Mouse (Mus musculus) stomach, embryonic 14.5 days (tissue): Measurements from ENCODE around the gene Rab15. TPM values are rescaled to one million over a fixed set of nuclear protein-coding genes. Genes with fewer than 3 reads are reported as not detected.

Source experiments
- ATAC-seq: fragments of 200-750 bp; cut with Nextera tagmentation; 2 replicates; pipeline ENCODE4 v1.8.0; 2017; ENCODE audit warnings: low read depth, moderate TSS enrichment; ENCODE audit not compliant: insufficient number of reproducible peaks, insufficient read depth, low FRiP score
- H3K27ac ChIP-seq: fragments of 300-500 bp; sonication (generic); 2 replicates; pipeline ENCODE4 v1.5.1; 2014; ENCODE audit warnings: mild to moderate bottlenecking, low read length, moderate library complexity, mixed read lengths
- H3K27me3 ChIP-seq: fragments of 300-500 bp; sonication (generic); 2 replicates; pipeline ENCODE4 v1.6.1; 2014; ENCODE audit warnings: low read length, control low read depth, mixed read lengths; ENCODE audit not compliant: control insufficient read depth, insufficient read depth
- H3K36me3 ChIP-seq: fragments of 300-500 bp; sonication (generic); 2 replicates; pipeline ENCODE4 v1.6.1; 2014; ENCODE audit warnings: mild to moderate bottlenecking, control low read depth, low read length, moderate library complexity, mixed read lengths; ENCODE audit not compliant: control insufficient read depth, insufficient read depth
- H3K4me1 ChIP-seq: fragments of 300-500 bp; sonication (generic); 2 replicates; pipeline ENCODE4 v1.6.1; 2014; ENCODE audit warnings: low read length, control low read depth, mixed read lengths; ENCODE audit not compliant: control insufficient read depth, insufficient read depth
- H3K4me2 ChIP-seq: fragments of 300-500 bp; sonication (generic); replicated peaks from 2 replicates; pipeline ENCODE4 v1.6.1; 2014; ENCODE audit warnings: low read depth, low read length, control low read depth
- H3K4me3 ChIP-seq: fragments of 300-500 bp; sonication (generic); 2 replicates; pipeline ENCODE4 v1.5.1; 2014; ENCODE audit warnings: low read depth, low read length, control low read depth
- H3K9ac ChIP-seq: fragments of 300-500 bp; sonication (generic); replicated peaks from 2 replicates; pipeline ENCODE4 v1.6.1; 2014; ENCODE audit warnings: low read depth, mild to moderate bottlenecking, control low read depth, low read length, moderate library complexity, mixed read lengths
- H3K9me3 ChIP-seq: fragments of 300-500 bp; sonication (generic); 2 replicates; pipeline ENCODE4 v1.6.1; 2016; ENCODE audit warnings: low read depth, low read length, control low read depth; ENCODE audit not compliant: control insufficient read depth
- WGBS: fragments of 180-500 bp; shearing (Covaris S2); extraction: QIAGEN DNeasy Blood & Tissue Kit; methylation state at CpG from one replicate; pipeline ENCODE4 v1.1.7; 2014; 5-methylcytosine and 5-hydroxymethylcytosine counted together
- polyA plus RNA-seq: library from polyadenylated mRNA; unstranded; fragments of >200 nt; fragmentation: Nextera tagmentation; extraction: Ambion mirVana; gene quantifications from 2 replicates; pipeline ENCODE4 v1.2.1, GENCODE M21; 2014

Rab15 gene
- polyA plus RNA-seq, 1 experiment from 2014 or later: 31.2 TPM

- Histone ChIP-seq H3K27me3 (no peaks in the 10 kb centered on the region), H3K4me3 (no peak overlapping the region)
- WGBS: 90% methylated on average over 1 of the region's 1 CpGs
Measured at GRCm38 (mm10) chr12:76853378-76854142, 30.9 kb upstream of the Rab15 start.

GRCm38 (mm10) chr12:76852419-76852818 is 29.7 kb upstream of the Rab15 start:
- Histone ChIP-seq H3K36me3 (no peaks in the 10 kb centered on the region), H3K27ac (no peak overlapping the region), H3K27me3 (no peaks in the 10 kb centered on the region), H3K9ac (no peak overlapping the region), H3K4me2 (no peak overlapping the region), H3K4me1 (no peaks in the 10 kb centered on the region), H3K9me3 (no peaks in the 10 kb centered on the region), H3K4me3 (no peak overlapping the region)
- no peak for ATAC-seq
- 91% methylated on average over 2 of the region's 2 CpGs for WGBS

More at GRCm38 (mm10) chr12:76853378-76854142, 30.9 kb upstream of the Rab15 start:
- H3K4me2 ChIP-seq: no peak overlapping the region
- H3K9ac ChIP-seq: no peak overlapping the region
- no peak overlapping the region for H3K27ac ChIP-seq
- no peaks in the 10 kb centered on the region for H3K36me3 ChIP-seq
- no peak for ATAC-seq
- no peaks in the 10 kb centered on the region for H3K4me1 ChIP-seq
- no peaks in the 10 kb centered on the region; the same call in 1 of the 2 replicates for H3K9me3 ChIP-seq

GRCm38 (mm10) chr12:76844346-76845061 is 21.8 kb upstream of the Rab15 start:
- no peak for ATAC-seq
- no peak overlapping the region for H3K4me2 ChIP-seq
- no peak overlapping the region for H3K9ac ChIP-seq
- no peaks in the 10 kb centered on the region for H3K4me1 ChIP-seq
- H3K36me3 ChIP-seq: no peaks in the 10 kb centered on the region
- WGBS: 89% methylated on average over 15 of the region's 15 CpGs
- no peak overlapping the region for H3K27ac ChIP-seq
- H3K9me3 ChIP-seq: no peaks in the 10 kb centered on the region
- H3K4me3 ChIP-seq: no peak overlapping the region
- no peaks in the 10 kb centered on the region for H3K27me3 ChIP-seq

- H3K4me1 ChIP-seq: peaks cover 6% of the 10 kb centered on the region
Measured at GRCm38 (mm10) chr12:76840081-76840480, 17.4 kb upstream of the Rab15 start.

GRCm38 (mm10) chr12:76839298-76839697 is 16.6 kb upstream of the Rab15 start:
- Histone ChIP-seq H3K27me3 (no peaks in the 10 kb centered on the region), H3K9ac (no peak overlapping the region), H3K4me3 (no peak overlapping the region), H3K36me3 (no peaks in the 10 kb centered on the region), H3K4me2 (no peak overlapping the region), H3K9me3 (no peaks in the 10 kb centered on the region), H3K4me1 (peaks cover 6% of the 10 kb centered on the region), H3K27ac (no peak overlapping the region)
- ATAC-seq: no peak
- WGBS: 83% methylated on average over 4 of the region's 4 CpGs

More at GRCm38 (mm10) chr12:76840081-76840480, 17.4 kb upstream of the Rab15 start:
- H3K9me3 ChIP-seq: no peaks in the 10 kb centered on the region
- H3K36me3 ChIP-seq: no peaks in the 10 kb centered on the region
- 69% methylated on average over 6 of the region's 6 CpGs for WGBS
- no peak overlapping the region for H3K4me2 ChIP-seq
- ATAC-seq: no peak
- H3K27me3 ChIP-seq: no peaks in the 10 kb centered on the region
- no peak overlapping the region for H3K27ac ChIP-seq
- no peak overlapping the region for H3K9ac ChIP-seq
- no peak overlapping the region for H3K4me3 ChIP-seq

- Histone ChIP-seq H3K27me3 (no peaks in the 10 kb centered on the region), H3K9ac (peak overlapping the region; percentile 60), H3K4me3 (peak overlapping the region; percentile 75), H3K27ac (peak overlapping the region; percentile 55; the same call in 1 of the 2 replicates), H3K36me3 (no peaks in the 10 kb centered on the region), H3K4me1 (peaks cover 6% of the 10 kb centered on the region), H3K9me3 (no peaks in the 10 kb centered on the region), H3K4me2 (peak overlapping the region; percentile 87)
- ATAC-seq: no peak; the same call in 1 of the 2 replicates
- 11% methylated on average over 21 of the region's 21 CpGs for WGBS
Measured at GRCm38 (mm10) chr12:76837844-76838650, 15.3 kb upstream of the Rab15 start.

- Histone ChIP-seq H3K4me3 (peak overlapping the region; percentile 75), H3K27ac (peak overlapping the region; percentile 55; the same call in 1 of the 2 replicates), H3K9me3 (no peaks in the 10 kb centered on the region), H3K4me1 (peaks cover 6% of the 10 kb centered on the region), H3K4me2 (peak overlapping the region; percentile 87), H3K27me3 (no peaks in the 10 kb centered on the region), H3K36me3 (no peaks in the 10 kb centered on the region), H3K9ac (peak overlapping the region; percentile 60)
- peak; percentile 98 for ATAC-seq
- WGBS: under 1% methylated on average over 43 of the region's 43 CpGs
Measured at GRCm38 (mm10) chr12:76837101-76837843, 14.6 kb upstream of the Rab15 start.
